Mouse (Mus musculus): ENCODE measurements around the gene Tmed5. TPM values are rescaled to one million over a fixed set of nuclear protein-coding genes. Genes with fewer than 3 reads are reported as not detected.
"Not testable (repeated sequence)": the region's sequence is repeated elsewhere in the genome, so short reads cannot be mapped to it uniquely, and the experiment has no call there.

Tmed5 gene
- polyA plus RNA-seq, 1 experiment from 2014 or later = 19.3 TPM

- ATAC-seq = no peak
- Histone ChIP-seq H3K9ac (ENCODE audit: low read depth, low read length) (no peak overlapping the region), H3K9me3 (ENCODE audit: control insufficient read depth) (no peaks in the 10 kb centered on the region), H3K4me2 (replicated peaks; ENCODE audit: low read depth) (no peak overlapping the region), H3K27me3 (replicated peaks; ENCODE audit: control insufficient read depth, insufficient read depth, low read length) (no peaks in the 10 kb centered on the region), H3K27ac (ENCODE audit: low read depth, low read length) (no peak overlapping the region), H3K4me1 (replicated peaks; ENCODE audit: control insufficient read depth, insufficient read depth, low read length) (no peaks in the 10 kb centered on the region), H3K36me3 (ENCODE audit: control insufficient read depth, insufficient read depth) (no peaks in the 10 kb centered on the region; the same call in 1 of the 2 replicates), H3K4me3 (ENCODE audit: low read depth, low read length) (no peak overlapping the region)
- no peak for TF ChIP-seq CTCF (IDR thresholded peaks at IDR 0.05; ENCODE audit: low read depth)
- 92% methylated on average over 4 of the region's 4 CpGs for WGBS
These were observed 14.7 kb downstream of the Tmed5 start for GRCm38 (mm10) chr5:108117693-108118092.

- no peak overlapping the region for H3K4me3 ChIP-seq (ENCODE audit: low read depth, low read length)
- no peaks in the 10 kb centered on the region for H3K27me3 ChIP-seq (replicated peaks; ENCODE audit: control insufficient read depth, insufficient read depth, low read length)
- H3K4me1 ChIP-seq (replicated peaks; ENCODE audit: control insufficient read depth, insufficient read depth, low read length) = no peaks in the 10 kb centered on the region
- no peak for ATAC-seq
- TF ChIP-seq CTCF (IDR thresholded peaks at IDR 0.05; ENCODE audit: low read depth) = no peak
- WGBS = 90% methylated on average over 7 of the region's 7 CpGs
- peaks cover 13% of the 10 kb centered on the region for H3K36me3 ChIP-seq (ENCODE audit: control insufficient read depth, insufficient read depth)
- no peak overlapping the region for H3K9ac ChIP-seq (ENCODE audit: low read depth, low read length)
- no peak overlapping the region for H3K27ac ChIP-seq (ENCODE audit: low read depth, low read length)
- H3K4me2 ChIP-seq (replicated peaks; ENCODE audit: low read depth) = no peak overlapping the region
- no peaks in the 10 kb centered on the region for H3K9me3 ChIP-seq (ENCODE audit: control insufficient read depth)
These were observed 23.1 kb downstream of the Tmed5 start for GRCm38 (mm10) chr5:108109346-108109745.

GRCm38 (mm10) chr5:108104306-108104705 is 28.1 kb downstream of the Tmed5 start:
- 89% methylated on average over 5 of the region's 5 CpGs for WGBS
- Histone ChIP-seq H3K4me3 (ENCODE audit: low read depth, low read length) (no peak overlapping the region), H3K9ac (ENCODE audit: low read depth, low read length) (no peak overlapping the region), H3K9me3 (ENCODE audit: control insufficient read depth) (no peaks in the 10 kb centered on the region), H3K27ac (ENCODE audit: low read depth, low read length) (no peak overlapping the region), H3K27me3 (replicated peaks; ENCODE audit: control insufficient read depth, insufficient read depth, low read length) (no peaks in the 10 kb centered on the region), H3K4me2 (replicated peaks; ENCODE audit: low read depth) (no peak overlapping the region), H3K36me3 (ENCODE audit: control insufficient read depth, insufficient read depth) (peaks cover 31% of the 10 kb centered on the region), H3K4me1 (replicated peaks; ENCODE audit: control insufficient read depth, insufficient read depth, low read length) (no peaks in the 10 kb centered on the region)
- TF ChIP-seq CTCF (IDR thresholded peaks at IDR 0.05; ENCODE audit: low read depth) = no peak
- ATAC-seq = no peak

- H3K36me3 ChIP-seq (ENCODE audit: control insufficient read depth, insufficient read depth) = peaks cover 42% of the 10 kb centered on the region
- no peak for ATAC-seq
- TF ChIP-seq CTCF (IDR thresholded peaks at IDR 0.05; ENCODE audit: low read depth) = no peak
These were observed 32.2 kb downstream of the Tmed5 start for GRCm38 (mm10) chr5:108100196-108100595.

GRCm38 (mm10) chr5:108097676-108098075 is 34.7 kb downstream of the Tmed5 start:
- Histone ChIP-seq H3K27me3 (replicated peaks; ENCODE audit: control insufficient read depth, insufficient read depth, low read length) (no peaks in the 10 kb centered on the region), H3K4me3 (ENCODE audit: low read depth, low read length) (no peak overlapping the region), H3K27ac (ENCODE audit: low read depth, low read length) (no peak overlapping the region), H3K36me3 (ENCODE audit: control insufficient read depth, insufficient read depth) (peaks cover 49% of the 10 kb centered on the region), H3K9me3 (ENCODE audit: control insufficient read depth) (no peaks in the 10 kb centered on the region), H3K4me1 (replicated peaks; ENCODE audit: control insufficient read depth, insufficient read depth, low read length) (no peaks in the 10 kb centered on the region), H3K9ac (ENCODE audit: low read depth, low read length) (no peak overlapping the region), H3K4me2 (replicated peaks; ENCODE audit: low read depth) (no peak overlapping the region)
- TF ChIP-seq CTCF (IDR thresholded peaks at IDR 0.05; ENCODE audit: low read depth) = no peak
- no peak for ATAC-seq
- WGBS = 96% methylated on average over 3 of the region's 3 CpGs

More at GRCm38 (mm10) chr5:108100196-108100595, 32.2 kb downstream of the Tmed5 start:
- H3K27ac ChIP-seq (ENCODE audit: low read depth, low read length) = no peak overlapping the region
- H3K4me1 ChIP-seq (replicated peaks; ENCODE audit: control insufficient read depth, insufficient read depth, low read length) = no peaks in the 10 kb centered on the region
- no peak overlapping the region for H3K4me3 ChIP-seq (ENCODE audit: low read depth, low read length)
- no peak overlapping the region for H3K9ac ChIP-seq (ENCODE audit: low read depth, low read length)
- H3K27me3 ChIP-seq (replicated peaks; ENCODE audit: control insufficient read depth, insufficient read depth, low read length) = no peaks in the 10 kb centered on the region
- no peak overlapping the region for H3K4me2 ChIP-seq (replicated peaks; ENCODE audit: low read depth)
- H3K9me3 ChIP-seq (ENCODE audit: control insufficient read depth) = no peaks in the 10 kb centered on the region

GRCm38 (mm10) chr5:108092731-108093130 is 39.7 kb downstream of the Tmed5 start:
- not testable (repeated sequence) for H3K4me2 ChIP-seq (replicated peaks; ENCODE audit: low read depth); H3K9ac ChIP-seq (ENCODE audit: low read depth, low read length); H3K27ac ChIP-seq (ENCODE audit: low read depth, low read length); H3K9me3 ChIP-seq (ENCODE audit: control insufficient read depth); H3K4me3 ChIP-seq (ENCODE audit: low read depth, low read length); H3K4me1 ChIP-seq (replicated peaks; ENCODE audit: control insufficient read depth, insufficient read depth, low read length); H3K27me3 ChIP-seq (replicated peaks; ENCODE audit: control insufficient read depth, insufficient read depth, low read length); ATAC-seq
- 90% methylated on average over 8 of the region's 8 CpGs for WGBS
- H3K36me3 ChIP-seq (ENCODE audit: control insufficient read depth, insufficient read depth) = peaks cover 48% of the 10 kb centered on the region

- no peaks in the 10 kb centered on the region for H3K4me1 ChIP-seq (replicated peaks; ENCODE audit: control insufficient read depth, insufficient read depth, low read length)
- no peak for ATAC-seq
- H3K9me3 ChIP-seq (ENCODE audit: control insufficient read depth) = no peaks in the 10 kb centered on the region
- H3K27me3 ChIP-seq (replicated peaks; ENCODE audit: control insufficient read depth, insufficient read depth, low read length) = no peaks in the 10 kb centered on the region
- no peak overlapping the region for H3K9ac ChIP-seq (ENCODE audit: low read depth, low read length)
- H3K27ac ChIP-seq (ENCODE audit: low read depth, low read length) = no peak overlapping the region
- H3K4me2 ChIP-seq (replicated peaks; ENCODE audit: low read depth) = no peak overlapping the region
- TF ChIP-seq CTCF (IDR thresholded peaks at IDR 0.05; ENCODE audit: low read depth) = peak; percentile 45
- peaks cover 35% of the 10 kb centered on the region for H3K36me3 ChIP-seq (ENCODE audit: control insufficient read depth, insufficient read depth)
- WGBS = 94% methylated on average over 2 of the region's 2 CpGs
- H3K4me3 ChIP-seq (ENCODE audit: low read depth, low read length) = no peak overlapping the region
These were observed 47.0 kb downstream of the Tmed5 start for GRCm38 (mm10) chr5:108085440-108085839.
